Mouse (Mus musculus): Measurements from ENCODE around the gene Zbtb6.

The Zbtb6 gene

GRCm38 (mm10) chr2:37442611-37443591 lies at the start of gene Zbtb6, which contains the start of the genes Zbtb26 and Rabgap1:
TSS of gene Zbtb6 (minus strand) at chr2:37443171.
TSS of gene Zbtb26 (minus strand) at chr2:37443135.
TSS of gene Rabgap1 (plus strand) at chr2:37443279.
- peak; percentile 86 to 90 for DNase-seq (ENCODE audit: low read depth in 1 of 2, low spot score in 2 of 2)

GRCm38 (mm10) chr2:37488956-37489355 lies 46.0 kb upstream of the Zbtb6 start:
- DNase-seq (ENCODE audit: low read depth in 1 of 2, low spot score in 2 of 2) = no peak

GRCm38 (mm10) chr2:37486408-37486807 lies 43.4 kb upstream of the Zbtb6 start:
- DNase-seq (ENCODE audit: low read depth in 1 of 2, low spot score in 2 of 2) = no peak

GRCm38 (mm10) chr2:37485370-37485769 lies 42.4 kb upstream of the Zbtb6 start:
- DNase-seq (ENCODE audit: low read depth in 1 of 2, low spot score in 2 of 2) = no peak

DNA sequence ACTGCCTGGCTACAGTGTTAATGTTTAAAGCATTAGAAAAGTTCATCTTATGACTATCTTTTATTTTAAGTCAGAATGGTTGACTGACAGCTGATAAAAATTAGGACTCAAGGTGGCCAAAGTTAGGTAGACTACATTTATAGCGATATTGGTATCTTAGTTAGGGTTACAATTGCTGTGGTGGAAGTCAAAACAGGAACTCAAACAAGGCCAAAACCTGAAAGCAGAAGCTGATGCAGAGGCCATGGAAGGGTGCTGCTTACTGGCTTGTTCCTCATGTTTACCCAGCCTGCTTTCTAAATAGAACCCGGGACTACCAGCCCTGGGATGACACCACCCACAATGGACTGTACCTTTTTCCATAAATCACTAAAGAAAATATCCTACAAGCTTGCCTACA lies 41.2 kb upstream of the Zbtb6 start:
- no peak for DNase-seq (ENCODE audit: low read depth in 1 of 2, low spot score in 2 of 2)

GRCm38 (mm10) chr2:37480039-37480438 lies 37.1 kb upstream of the Zbtb6 start:
- no peak for DNase-seq (ENCODE audit: low read depth in 1 of 2, low spot score in 2 of 2)

- DNase-seq (ENCODE audit: low read depth in 1 of 2, low spot score in 2 of 2) = no peak
Measured at GRCm38 (mm10) chr2:37479559-37479958, 36.6 kb upstream of the Zbtb6 start.

DNA sequence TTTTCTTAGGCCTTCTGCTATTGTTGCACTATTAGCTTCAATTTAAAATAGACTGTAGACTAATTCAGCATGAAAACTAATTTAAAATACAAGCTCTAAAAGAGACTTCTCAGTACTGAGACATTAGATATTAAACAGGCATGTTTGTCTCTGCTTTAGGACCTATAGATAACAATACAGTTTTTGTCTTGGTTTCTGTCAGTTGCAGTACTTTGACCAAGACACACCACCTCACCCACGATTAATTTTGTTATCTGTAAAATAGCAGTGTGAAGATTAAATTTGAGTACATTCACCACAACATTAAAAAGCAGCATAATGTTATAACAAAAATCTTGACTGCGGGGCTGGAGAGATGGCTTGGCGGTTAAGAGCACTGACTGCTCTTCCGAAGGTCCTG lies 23.3 kb upstream of the Zbtb6 start:
- no peak for DNase-seq (ENCODE audit: low read depth in 1 of 2, low spot score in 2 of 2)

DNA sequence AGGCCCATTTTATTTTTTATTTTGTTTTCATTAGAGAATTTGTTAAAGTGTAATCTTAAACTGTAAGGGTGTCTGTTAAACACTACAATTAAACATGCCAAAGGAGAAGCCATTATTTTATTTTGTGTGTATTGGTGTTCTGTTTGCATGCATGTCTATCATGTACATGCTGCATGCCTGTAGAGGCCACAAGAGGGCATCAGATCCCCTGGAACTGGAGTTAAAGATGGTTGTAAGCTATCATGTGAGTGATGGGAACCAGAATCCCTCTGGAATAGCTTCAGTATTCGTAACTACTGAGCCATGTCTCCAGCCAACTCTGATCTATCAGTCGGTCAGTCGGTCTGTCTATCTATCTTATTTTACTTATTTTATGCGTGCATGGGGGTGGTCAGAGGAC lies 17.7 kb upstream of the Zbtb6 start:
- no peak for DNase-seq (ENCODE audit: low read depth in 1 of 2, low spot score in 2 of 2)

- DNase-seq (ENCODE audit: low read depth in 1 of 2, low spot score in 2 of 2) = no peak
Measured at GRCm38 (mm10) chr2:37452376-37452760, 9.4 kb upstream of the Zbtb6 start.

- DNase-seq (ENCODE audit: low read depth in 1 of 2, low spot score in 2 of 2) = peak; percentile 73 to 82
Measured at GRCm38 (mm10) chr2:37451667-37452375, 8.8 kb upstream of the Zbtb6 start.

DNA sequence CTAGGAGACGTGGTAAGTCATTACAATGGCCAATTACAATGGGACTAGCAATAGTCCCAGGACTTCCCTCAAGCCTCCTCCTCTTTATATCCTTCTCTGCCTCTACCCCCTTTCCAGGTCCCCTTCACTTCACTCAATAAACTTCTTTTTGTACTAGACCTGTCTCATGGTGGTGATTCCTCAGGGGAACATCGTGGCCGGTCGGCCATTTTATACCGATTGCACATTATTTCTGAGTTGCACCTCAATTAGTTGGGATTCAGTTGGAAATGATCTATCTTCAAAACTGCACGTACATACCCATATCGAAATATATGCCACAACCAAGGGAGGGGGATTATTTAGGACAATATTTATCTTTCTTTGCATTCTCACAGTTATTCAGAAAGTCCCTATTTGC lies 11.4 kb downstream of the Zbtb6 start:
- no peak for DNase-seq (ENCODE audit: low read depth in 1 of 2, low spot score in 2 of 2)

DNA sequence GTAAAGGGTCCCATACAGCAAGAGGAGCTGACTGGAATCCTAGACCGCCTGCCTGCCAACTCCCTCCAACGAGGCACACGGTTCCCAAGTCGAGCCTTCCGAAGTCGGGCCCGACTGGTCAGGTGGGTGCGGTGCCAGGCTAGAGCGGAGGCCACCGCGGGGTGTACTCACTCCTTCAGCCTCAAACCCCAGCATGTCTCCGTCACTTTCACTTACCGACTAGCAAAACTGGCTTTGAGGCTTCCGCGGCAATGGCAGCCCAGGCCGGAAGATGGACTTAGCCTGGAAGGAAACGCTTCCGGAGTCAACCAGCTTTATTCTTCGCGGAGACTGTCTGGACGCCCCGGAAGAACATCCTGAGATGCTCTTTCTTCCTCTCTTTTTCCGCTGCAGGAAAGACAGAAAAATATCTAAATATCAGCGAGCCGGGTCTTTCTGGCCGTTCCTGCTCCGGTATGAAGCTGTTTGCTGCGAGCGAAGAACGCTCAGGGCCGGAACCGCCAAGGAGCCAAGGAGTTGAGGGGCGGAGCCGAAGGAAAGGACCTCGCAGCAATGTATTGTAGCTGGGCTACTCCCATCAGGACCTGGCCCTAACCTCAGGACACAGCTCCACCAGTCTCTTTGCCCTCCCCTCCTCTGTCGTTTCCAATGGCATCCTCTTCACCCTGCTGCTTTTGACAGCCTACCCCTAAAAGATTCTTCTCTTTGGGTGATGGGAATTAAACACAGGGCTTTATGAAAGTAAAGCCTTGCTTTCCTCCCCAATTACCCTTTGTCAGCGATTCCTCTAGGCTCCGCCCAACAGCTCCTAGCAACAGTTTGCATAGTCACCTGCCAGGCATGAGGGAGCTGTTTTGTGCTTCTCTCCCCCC lies 12.1 kb downstream of the Zbtb6 start:
- peak; percentile 52 to 61 for DNase-seq (ENCODE audit: low read depth in 1 of 2, low spot score in 2 of 2)

GRCm38 (mm10) chr2:37423671-37424070 lies 19.3 kb downstream of the Zbtb6 start:
- DNase-seq (ENCODE audit: low read depth in 1 of 2, low spot score in 2 of 2) = no peak

DNA sequence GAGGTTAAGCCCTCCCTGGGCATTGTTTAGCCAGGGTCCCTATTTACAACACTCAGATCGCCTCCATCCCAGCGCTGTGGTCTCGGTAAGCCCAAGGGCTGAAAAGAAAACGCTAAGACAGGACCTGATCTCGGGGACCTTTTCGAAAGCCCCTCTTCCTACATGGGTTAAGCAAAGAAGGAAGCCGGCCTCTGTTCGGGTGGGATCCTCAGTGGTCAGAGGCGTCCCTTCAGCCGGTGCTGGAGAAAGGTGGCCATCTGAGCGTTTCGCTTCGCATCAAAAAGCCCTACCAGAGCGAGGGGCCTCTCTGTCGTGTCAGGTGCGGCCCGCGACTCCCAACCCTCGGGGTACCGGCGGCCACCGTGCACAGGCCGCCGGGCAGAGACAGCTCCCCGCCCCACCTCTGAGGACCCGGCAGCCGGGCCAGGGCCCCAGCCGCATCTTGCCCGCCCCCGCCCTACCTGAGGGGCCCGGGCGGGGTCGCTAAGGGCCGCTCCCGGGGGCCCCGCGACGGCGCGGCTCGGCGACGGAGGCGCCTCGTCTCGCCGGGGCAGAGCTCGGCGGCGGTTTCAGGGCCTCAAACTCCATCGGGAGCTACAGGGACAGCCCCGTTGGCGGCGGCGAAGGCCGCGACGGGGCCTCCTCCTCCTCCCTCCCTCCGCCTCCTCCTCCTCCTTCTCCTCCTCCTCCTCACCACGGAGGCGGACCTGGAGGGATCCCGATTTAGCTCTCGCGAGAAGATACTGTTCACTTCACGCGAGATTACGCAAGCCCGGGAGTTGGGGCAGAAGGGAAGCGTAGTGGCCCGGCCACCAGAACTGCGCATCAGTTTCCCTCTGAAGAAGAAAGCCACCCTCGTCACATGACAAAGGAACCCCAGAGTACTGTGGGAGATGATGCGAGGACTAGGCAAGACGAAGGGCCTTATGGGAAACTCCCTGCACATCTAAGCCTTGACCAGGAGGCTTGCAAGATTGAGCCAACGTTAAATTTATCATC lies 20.4 kb downstream of the Zbtb6 start, which contains the start of gene Rc3h2:
Rc3h2 (minus strand) TSS at position 598 of the 999 bp plus-strand sequence.
- DNase-seq (ENCODE audit: low read depth in 1 of 2, low spot score in 2 of 2) = peak; percentile 91 to 95

DNA sequence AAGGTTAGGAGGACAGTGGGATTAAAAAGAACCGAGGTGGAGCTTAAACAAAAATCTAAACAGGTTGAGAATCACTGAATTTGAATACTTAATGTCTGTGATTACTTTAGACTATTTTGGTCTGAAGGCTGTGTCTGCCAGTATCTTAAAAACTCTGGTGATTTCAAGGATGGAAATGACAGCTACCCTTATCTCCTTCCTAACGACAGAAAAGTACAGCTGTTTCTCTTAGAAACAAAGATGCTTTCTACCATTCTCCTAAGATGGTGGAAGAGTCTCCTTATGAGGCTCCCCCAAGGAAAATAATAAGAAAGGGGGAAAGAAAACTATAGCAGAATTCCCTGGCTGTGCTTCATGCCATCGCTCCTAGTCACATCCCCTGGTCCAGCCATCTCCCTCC lies 21.1 kb downstream of the Zbtb6 start:
- no peak for DNase-seq (ENCODE audit: low read depth in 1 of 2, low spot score in 2 of 2)

DNA sequence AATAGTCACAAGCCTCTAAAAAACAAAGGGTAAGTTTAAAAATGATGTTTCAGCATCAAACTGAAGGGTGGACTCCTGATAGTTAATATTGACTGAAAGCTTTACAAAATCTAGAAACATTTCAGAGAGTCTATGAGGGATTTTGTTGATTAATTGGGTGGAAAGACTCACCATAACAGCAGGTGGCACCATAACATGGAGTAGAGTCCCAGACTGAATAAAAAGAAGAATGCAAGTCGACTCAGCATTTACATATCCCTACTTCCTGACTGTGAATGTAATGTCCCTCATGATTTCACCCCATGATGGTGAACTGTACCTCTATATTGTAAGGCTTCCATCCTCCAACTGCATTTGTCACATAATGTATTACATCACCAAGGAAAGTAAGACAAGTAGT lies 47.4 kb downstream of the Zbtb6 start:
- no peak for DNase-seq (ENCODE audit: low read depth in 1 of 2, low spot score in 2 of 2)

GRCm38 (mm10) chr2:37382921-37383320 lies 60.0 kb downstream of the Zbtb6 start:
- DNase-seq (ENCODE audit: low read depth in 1 of 2, low spot score in 2 of 2) = no peak

GRCm38 (mm10) chr2:37380189-37380588 lies 62.8 kb downstream of the Zbtb6 start:
- no peak for DNase-seq (ENCODE audit: low read depth in 1 of 2, low spot score in 2 of 2)

GRCm38 (mm10) chr2:37376018-37376417 lies 67.0 kb downstream of the Zbtb6 start:
- DNase-seq (ENCODE audit: low read depth in 1 of 2, low spot score in 2 of 2) = no peak

All from monocyte, adult 2 months (primary cell).